Mouse (Mus musculus): Measurements from ENCODE around the gene Fam83g. TPM values are rescaled to one million over a fixed set of nuclear protein-coding genes. Genes with fewer than 3 reads are reported as not detected.

Fam83g gene
- under 1 TPM; 0.18 to 0.69 TPM for total RNA-seq (2023)

GRCm38 (mm10) chr11:61683907-61684731 is at the start of gene Fam83g:
Gene Fam83g (plus strand): TSS chr11:61684091.

GRCm38 (mm10) chr11:61652686-61653447 is 31.0 kb upstream of the Fam83g start, which contains the start of gene Grap:
Gene Grap (plus strand): TSS chr11:61653265.

DNA sequence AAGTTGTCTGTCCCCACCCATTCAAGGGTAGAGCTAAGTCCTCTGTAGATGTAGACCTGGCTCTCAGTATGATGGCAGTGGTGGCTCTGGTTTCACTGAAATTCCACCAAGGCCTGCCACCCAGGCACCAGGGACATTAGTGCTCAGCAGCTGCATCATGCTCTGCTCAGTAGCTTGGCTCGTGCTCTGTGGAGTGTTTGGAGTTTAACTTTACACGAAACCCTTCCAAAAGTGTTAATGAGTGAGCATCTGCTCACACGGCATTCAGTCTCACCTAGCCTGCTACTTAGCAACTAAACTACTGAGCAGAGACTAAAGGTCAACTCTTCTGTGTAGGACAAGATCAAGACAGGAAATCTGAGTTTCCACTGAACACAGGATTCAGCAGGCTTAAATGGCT is 36.7 kb downstream of the Fam83g start, which contains the start of gene Slc5a10:
Slc5a10 (minus strand) TSS at position 191 of the 400 bp plus-strand sequence.

Other genes starting within 250 kb of the Fam83g start
- gene Rnf112, start 230.0 kb upstream of the Fam83g start, total RNA-seq (2023) = not detected
- gene Mfap4, start 198.7 kb upstream of the Fam83g start, total RNA-seq (2023) = not detected
- 10 to 100 TPM; 39.2 to 46.6 TPM for gene Mapk7, start 189.7 kb upstream of the Fam83g start, total RNA-seq (2023)
- under 1 TPM in 1 of 2 experiments, not detected in 1; 0.84 TPM for gene B9d1, start 178.9 kb upstream of the Fam83g start, total RNA-seq (2023)
- under 1 TPM in 1 of 2 experiments, not detected in 1; 0.49 TPM for gene Epn2, start 104.4 kb upstream of the Fam83g start, total RNA-seq (2023)
- 10 to 100 TPM in 1 of 2 experiments, 1 to 10 TPM in 1; 7.6 to 13.1 TPM for gene Grap, start 30.8 kb upstream of the Fam83g start, total RNA-seq (2023)
- not detected for gene Slc5a10, start 36.7 kb downstream of the Fam83g start, total RNA-seq (2023)
- 10 to 100 TPM; 17.0 to 23.1 TPM for gene Prpsap2, start 78.0 kb downstream of the Fam83g start, total RNA-seq (2023)
- gene Ulk2, start 171.0 kb downstream of the Fam83g start, total RNA-seq (2023) = 10 to 100 TPM; 18.9 to 19.9 TPM
- gene Akap10, start 246.2 kb downstream of the Fam83g start, total RNA-seq (2023) = 10 to 100 TPM; 40.6 to 43.7 TPM

All from neutrophil, adult 59 days (primary cell).